Mouse (Mus musculus) A20 (cell line): ENCODE results near the gene Arhgap10.

Experiments used
- DNase-seq: peaks from one replicate; pipeline ENCODE4 v3.0.0-alpha.2; 2011; ENCODE audit warnings: low read depth, low spot score

Arhgap10 gene

DNA sequence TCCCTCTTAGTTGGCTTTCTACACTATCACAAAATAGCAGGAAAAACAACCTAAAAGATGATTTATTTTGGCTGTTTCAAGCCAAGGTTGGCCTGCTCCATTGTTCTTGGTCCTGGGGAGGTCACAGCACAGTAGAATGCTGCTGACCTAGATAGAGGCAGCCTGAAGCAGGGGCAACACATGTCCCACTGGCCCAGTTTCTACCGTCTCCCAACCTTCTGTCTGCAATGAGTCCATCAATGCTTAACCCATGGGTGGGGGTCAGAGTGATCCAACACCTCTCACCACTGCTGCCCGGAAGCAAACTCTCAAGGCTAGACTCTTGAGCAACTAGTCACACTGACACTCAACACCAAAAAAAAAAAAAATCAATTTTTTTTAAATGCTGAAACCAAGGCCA is 31.0 kb downstream of the Arhgap10 start:
- no peak for DNase-seq

DNA sequence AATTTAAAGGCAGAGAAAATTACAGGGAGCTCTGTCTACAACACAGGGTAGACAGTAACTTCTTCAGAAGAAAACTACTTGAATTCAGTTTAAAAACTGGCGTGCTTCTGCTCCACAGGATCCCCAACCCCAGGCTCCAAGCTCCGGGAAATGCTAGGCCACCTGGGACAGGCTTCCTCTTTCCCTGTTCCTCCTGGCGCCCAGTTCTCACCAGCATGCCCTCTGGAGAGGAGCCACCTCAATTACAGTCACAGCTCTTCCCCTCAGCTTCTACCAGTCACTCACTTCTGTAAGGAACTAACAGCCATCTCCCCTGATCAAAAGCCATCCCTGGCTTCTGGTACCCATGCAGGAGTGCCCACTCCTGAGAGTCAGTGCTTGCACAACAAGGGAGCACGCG is 32.9 kb downstream of the Arhgap10 start:
- no peak for DNase-seq

DNA sequence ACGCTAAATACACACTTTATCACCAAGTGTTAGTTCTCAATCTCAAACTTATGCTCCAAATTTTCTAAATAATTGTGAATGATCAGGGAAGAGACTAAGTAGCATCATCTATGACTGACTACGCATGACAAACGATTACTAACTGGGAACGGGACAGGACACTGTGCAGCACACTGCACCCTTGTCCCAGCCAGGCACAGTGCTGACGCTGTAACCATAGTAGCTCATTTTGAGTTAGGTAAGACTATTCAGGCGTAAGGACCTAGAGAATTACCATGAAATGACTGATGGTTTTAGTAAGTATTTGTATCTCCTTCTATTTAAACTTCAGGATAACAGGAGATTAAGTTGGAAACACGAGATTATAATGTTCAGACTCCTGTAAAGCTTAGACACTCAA is 33.5 kb downstream of the Arhgap10 start:
- DNase-seq: no peak

DNA sequence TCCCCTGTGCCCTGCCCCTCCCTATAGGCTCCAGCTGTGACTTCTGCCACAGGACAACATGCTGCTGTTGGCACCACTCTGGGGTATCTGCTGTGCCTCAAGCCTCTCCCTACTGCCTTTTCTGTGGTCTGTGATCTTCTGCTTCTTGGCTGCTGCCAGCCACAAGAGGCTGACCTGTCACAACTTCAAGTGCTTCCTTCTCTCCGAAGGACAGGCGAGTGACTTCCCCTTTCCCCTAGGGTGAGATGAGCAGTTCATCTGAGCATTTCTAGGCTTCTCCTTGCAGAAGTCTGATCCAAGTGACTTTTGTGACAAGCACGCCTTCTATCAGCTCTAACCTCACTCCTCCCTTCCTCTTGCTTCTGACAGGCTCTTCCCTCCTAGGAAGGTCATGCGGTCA is 34.1 kb downstream of the Arhgap10 start:
- peak; percentile 21 for DNase-seq

DNA sequence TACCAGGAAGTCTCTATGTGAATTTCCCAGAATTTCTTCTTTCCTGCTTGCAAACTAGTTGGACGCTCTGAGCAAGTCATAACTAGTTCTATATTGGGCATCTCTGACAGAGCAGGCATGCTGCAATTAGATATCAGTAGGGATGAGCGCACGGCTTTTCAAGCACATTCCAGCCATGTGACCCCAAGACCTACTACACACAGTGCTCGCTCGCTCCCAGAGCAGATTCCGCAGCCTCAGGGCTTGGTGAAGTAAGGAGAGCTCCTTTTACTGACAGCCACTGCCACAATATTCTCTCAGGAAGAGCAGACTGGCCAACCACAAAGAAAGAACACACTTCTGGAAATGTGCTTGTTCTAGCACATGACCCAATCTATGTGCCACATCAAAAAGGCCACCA is 36.0 kb downstream of the Arhgap10 start:
- no peak for DNase-seq

DNA sequence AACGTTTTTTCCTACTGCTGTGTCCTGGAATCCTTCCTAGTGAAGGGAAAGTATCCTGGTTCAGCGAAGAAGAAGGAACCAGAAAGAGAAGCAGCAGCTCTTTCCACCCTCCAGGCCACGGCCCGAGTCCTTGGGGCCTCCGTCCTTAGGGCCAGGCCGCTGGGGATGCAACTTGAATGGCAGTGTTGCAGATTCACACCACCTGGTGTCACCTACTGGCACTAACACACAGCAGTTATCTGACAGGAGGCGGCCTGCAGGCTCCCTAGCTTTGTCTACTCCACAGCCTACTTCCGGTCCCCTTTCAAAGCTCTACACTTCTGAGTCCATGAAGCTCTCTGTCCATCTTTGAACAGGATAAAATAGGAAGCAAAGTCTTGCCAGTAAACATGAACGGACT is 37.8 kb downstream of the Arhgap10 start:
- DNase-seq: no peak

DNA sequence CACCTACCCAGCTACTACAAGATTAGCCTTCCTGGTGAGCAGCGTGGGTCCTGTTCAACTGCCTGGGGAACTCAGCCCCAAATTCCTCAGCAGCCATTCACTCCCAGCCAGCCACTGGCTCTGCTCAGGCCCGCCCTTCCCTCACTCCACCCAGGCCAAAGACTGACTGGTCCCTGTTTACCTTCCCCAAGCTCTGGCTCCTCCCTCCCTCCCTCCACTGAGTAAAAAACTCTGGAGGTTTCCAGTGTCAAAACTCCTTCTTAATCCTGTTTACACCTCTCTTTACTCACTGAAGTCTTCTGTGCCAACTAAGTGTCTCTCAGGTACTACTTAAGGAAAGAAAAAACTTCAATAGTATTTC is 38.9 kb downstream of the Arhgap10 start:
- no peak for DNase-seq

DNA sequence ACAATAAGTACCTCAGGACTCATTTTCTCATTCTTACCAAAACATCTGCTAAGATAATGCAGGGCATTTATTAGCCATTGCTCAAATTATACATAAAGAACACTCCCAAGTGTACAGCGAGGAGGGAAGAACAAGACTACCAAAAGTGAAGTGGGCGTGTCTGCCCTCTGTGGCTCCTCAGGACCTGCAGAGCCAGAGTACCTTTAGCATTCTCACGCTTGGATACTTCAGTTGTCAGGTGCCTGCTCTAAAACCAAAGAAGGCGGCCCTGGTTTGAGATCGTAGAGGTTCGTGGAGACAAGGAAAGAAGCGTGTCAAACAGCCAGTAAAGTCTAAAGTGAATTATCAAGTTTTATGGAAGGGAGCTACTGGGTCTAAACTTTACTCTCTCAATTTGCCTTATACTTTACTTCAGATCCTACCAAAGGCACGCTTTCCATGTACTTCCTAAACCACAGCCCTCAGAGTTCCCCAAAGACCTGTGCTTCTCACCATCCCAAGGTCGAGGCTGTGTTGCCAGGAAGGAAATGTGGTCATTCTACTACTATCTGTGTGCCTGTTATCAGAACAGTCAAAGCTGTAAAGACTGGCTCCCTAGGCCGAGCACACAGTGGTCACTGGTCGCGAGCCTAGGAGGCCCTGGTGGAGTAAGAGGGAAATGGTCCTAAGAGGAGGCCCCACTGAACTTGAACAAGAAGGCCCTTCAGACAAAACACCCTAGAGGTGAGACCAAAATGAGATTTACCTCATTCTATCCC is 39.4 kb downstream of the Arhgap10 start:
- no peak for DNase-seq

DNA sequence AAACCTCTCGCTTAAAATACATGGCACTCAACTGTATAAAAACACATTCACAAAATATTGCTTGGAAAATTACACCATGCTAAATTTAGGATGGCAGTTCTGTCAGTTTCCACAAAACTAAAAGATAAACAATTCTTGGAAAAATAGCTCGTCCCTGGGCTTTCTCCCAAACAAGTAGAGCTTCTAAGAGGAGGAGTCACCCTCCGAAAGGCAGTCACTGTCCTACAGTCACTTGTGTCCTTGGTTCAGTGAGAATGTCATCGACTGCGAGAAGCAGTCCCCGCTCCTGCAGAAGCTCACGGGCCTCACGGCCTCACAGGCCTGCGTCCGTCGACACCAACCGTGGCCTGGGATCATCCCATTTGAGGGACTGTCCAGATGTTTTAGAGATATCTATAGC is 40.1 kb downstream of the Arhgap10 start:
- no peak for DNase-seq

DNA sequence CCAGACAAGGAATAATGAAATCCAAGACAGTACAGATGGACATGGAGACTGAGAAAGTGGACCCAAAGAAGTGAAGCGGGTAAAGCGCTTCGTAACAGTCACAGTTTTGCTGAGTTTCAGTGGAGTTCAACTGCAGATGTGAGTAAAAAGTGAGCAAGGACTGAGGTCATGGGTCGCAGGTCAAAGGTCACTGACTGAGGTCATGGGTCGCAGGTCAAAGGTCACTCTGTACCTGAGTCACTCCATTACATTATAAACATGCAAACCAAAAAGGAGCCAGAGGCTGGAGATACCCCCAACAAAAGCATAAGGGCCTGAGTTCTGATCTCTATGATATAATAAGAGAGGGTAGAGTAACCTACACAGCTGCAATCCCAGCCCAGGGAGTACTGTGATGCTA is 43.1 kb downstream of the Arhgap10 start:
- no peak for DNase-seq

DNA sequence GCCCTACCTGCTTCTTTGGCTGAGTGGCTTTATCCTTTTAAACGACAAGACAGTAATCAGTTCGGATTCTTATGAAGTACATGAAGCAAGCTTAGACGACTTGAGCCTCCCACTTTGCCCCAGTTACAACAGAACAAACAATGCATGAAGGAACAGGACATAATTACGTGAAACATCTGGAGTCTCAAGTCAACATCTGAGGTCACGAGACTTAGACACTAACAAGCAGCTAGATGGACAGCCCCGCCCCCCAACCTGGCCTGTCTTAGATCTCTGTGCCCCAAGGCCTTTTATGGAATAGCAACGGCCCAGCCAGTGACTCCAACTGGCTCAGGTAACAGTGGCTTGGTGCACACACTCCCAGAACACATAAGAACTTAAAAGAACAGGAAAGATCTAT is 44.0 kb downstream of the Arhgap10 start:
- no peak for DNase-seq

DNA sequence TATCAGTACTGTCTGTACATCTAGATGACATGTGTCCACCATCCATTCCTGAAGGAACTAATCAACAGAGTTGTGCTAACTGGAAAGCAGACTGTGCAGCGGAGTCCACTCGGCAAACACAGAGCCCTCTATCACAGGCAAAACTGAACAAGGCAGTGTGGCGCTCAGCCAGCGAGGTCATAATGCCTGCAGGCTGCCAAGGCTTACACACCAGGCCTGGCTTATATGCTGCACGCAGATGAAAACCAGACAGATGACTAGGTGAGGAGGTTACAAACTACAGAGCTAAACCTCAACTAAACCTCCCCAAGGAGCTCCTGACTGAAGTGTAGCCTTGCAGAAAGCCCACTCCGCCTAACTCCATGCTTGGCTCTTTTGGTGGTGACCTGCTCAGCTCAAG is 44.4 kb downstream of the Arhgap10 start:
- DNase-seq: no peak

DNA sequence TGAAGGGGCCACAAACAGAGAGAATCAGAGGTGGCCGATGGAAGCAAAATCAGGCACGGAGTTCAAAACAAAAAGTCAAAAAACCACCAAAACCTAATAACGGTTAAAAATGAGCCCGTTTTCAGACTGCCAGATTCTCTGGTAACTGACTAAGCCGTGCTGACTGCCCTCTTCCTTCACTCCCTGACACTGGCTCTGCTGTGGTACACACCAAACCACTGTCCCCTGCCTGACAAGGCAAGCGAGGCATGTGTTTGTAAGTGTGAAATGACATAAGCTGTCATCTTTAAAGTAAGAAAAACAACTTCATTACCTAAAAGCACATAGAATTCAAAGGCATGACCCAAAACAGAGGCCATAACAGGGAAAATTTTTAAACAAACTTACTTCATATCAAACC is 56.4 kb downstream of the Arhgap10 start:
- DNase-seq: no peak

DNA sequence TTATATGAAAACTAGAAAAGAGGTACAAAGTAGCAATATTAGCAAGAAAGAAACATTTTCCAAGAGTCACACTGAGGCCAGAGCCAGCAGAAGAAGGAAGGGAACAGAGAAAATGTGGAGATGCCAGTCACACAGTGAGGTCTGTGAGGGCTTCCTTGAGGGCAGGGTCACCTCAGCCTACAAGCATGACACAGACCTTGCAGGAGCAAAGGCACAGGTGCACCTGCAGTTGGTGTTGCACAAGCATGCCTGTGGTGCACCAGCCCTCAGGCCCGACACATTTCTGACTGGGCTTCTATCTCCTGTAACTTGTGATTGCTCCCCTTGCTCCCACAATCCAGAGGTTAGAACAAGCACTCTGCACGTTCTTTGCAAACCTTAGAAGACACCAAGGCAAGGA is 57.4 kb downstream of the Arhgap10 start:
- DNase-seq: peak; percentile 51

DNA sequence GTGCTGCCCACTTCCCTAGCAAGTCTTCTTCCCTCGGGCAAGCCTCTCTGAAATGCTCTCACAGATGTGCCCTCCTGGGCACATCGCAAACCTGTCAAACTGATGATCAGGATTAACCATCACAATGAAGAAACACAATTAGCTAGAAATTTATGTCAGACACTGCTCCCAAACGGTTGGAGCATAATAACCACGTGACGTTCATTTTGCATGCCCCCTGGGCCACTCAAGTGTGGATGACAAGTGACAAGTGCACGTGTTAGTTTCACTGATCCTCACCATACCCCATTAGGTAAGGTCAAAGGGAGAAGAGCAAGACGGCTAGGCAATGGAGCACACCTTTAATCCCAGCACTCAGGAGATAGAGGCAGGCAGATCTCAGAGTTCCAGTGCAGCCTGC is 58.1 kb downstream of the Arhgap10 start:
- peak; percentile 84 for DNase-seq

DNA sequence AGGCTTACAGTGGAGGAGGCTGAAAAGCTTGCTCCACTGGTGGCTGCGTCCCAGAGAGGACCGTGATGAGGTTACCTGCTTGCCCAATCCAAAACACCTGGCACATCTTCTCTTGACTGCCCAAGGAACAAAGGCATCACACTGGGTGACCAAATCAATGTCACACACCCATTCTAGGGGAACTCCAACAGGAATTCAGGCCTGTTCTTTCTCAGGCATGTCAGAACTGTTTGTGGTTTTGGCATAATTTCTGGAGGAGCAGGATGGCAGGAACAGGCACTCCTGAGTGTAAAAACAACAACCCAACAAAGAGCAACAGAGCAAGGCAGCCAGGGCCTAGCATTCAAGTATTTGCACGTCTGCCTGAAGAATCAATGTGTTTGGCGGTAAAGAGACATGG is 59.2 kb downstream of the Arhgap10 start:
- DNase-seq: no peak

DNA sequence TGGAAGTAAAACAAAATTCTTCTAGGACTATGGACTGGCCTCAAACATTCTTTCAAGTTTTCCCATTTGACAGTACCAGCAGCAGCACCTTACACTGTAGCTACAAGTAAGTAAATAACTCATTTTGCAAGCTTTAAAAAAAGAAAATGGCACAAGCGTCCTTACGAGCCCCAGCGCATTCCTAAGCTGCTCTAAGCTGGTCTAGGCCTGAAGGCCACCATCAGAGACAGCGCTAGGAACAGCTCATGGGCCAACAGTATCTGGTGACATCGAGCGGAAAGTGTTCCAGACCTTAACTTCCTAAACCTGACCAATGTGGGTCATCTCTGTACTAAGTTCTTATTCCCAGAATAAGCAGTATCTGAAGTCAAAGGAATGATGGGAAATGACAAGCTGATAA is 61.5 kb downstream of the Arhgap10 start:
- DNase-seq: no peak

DNA sequence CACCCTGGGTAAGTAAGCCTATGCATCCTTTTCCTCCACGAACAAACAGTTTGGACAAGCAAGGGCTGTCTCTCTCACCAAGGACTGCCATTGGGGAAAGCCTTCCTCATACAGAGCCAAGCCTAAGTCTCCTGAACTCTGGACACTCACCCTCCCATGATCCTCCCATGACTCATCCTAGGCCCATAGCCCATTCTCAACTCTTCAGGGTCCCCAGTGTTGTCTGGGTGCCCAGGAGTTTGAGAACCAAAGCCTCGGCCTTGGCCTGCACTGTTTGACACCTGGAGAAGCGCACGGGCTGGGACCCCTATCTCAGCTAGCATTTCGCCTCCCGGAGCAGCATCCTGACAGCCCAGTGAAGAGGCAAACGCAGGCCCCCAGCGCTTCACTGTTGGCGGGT is 63.9 kb downstream of the Arhgap10 start:
- DNase-seq: no peak

DNA sequence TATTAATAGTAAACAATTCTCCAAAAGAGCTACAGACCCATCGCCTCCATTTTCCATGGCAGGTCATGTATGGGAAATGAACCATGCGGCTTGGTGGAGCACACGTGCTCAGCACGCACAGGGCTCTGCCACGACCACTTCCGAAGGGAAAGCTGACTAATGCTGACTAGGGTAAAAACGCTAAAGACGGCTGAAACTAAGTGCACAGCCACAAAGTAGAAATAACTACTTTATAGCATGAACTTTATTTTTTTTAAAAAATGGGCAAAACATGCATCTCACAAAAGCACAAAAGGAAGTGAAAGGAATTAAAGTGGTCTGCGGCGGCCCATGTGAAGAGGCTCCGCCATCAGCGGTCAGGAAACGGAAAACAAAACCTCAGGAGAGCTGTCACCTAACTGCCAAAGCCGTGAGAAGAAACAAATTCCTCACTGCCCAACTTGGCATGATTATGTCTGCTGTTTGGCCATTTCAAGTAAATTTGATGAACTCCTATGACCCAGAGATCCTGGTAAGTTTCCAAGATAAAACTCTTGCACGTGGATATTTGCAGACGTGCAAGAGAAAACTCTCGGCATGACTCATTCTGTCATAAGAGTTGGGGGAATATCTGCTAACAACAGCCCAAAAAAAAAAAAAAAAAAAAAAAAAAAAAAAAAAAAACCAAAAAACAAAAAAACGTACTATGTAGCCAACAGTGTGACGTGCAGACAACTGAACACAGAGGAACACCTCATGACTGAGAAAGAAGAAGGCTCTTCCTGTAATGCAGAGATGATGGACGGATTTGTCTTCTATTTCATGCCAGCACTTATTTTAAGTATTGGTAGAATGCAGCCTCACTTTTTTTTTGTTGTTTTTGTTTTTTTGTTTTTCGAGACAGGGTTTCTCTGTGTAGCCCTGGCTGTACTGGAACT is 66.0 kb downstream of the Arhgap10 start:
- DNase-seq: peak; percentile 79

DNA sequence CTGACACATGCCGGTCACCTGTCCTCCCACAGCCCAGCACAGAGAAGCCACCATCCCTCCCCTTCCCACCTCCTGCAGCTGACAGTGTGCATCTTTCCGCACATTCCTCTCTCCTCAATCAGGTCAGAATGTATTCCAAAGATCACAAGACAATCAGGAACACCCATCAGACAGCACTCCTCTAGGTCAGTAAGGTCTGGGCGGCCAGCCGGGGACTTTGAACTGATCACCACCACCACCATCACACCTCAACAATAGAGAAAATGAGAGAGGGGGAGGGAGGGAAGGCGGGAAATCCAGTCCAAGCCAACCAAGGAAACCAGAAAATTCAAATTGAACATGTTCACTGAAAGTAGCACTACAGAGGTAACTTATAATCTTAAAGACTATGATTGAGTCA is 66.7 kb downstream of the Arhgap10 start:
- no peak for DNase-seq

DNA sequence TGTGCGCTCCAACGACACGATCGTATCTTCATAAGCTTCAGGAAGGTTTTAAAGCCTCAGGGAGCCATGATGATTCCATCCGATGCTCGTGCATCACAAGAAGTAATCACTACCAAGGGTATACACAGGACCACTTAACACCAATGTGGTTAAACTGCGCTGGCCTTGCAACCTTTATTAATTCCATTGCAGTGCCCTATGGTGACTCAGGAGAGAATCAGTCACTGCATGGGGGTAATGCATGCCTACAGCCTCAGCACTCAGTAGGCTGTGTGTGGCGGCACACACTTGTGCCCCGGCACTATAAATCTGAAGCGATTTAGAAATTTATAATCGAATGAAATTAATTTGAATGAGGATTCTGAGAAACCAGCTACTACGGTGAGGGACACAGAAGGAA is 71.5 kb downstream of the Arhgap10 start:
- DNase-seq: no peak

DNA sequence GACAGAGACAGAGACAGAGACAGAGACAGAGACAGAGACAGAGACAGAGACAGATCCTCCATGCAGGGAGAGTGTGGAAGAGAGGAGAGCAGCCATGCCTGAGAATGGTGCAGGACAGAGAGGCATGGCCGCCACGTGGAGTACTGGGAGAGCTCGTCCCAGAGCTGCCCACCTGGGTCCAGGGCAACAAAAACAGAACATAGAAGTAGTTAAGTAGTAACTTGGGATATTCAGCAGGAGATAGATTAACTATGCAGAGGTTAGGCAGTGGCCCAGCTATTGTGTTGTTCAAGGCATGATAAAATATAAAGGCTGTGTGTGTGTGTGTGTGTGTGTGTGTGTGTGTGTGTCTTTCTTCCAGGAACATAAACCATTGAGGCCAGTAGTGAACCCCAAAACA is 72.1 kb downstream of the Arhgap10 start:
- no peak for DNase-seq
